Mouse (Mus musculus) spleen, adult 2 months (tissue): Measurements from ENCODE around the gene Ints6l. TPM values are rescaled to one million over a fixed set of nuclear protein-coding genes. Genes with fewer than 3 reads are reported as not detected.

Source experiments
- DNase-seq, 2 experiments: peaks; one replicate each; pipeline versions ENCODE4 v3.0.0 to v3.0.0-alpha.2; 2012 to 2021; ENCODE audit warnings: low spot score in 2 of 2, low read depth in 1 of 2
- H3K27ac ChIP-seq: fragments of 200-500 bp; 2 replicates; pipeline ENCODE4 v1.5.1; 2012; ENCODE audit warnings: low read length, inconsistent platforms; ENCODE audit not compliant: insufficient read depth
- H3K27me3 ChIP-seq: fragments of 200-500 bp; 2 replicates; pipeline ENCODE4 v1.6.1; 2012; ENCODE audit warnings: mild to moderate bottlenecking, moderate library complexity, low read length, inconsistent platforms; ENCODE audit not compliant: control insufficient read depth, insufficient read depth
- H3K36me3 ChIP-seq: fragments of 200-500 bp; 2 replicates; pipeline ENCODE4 v1.6.1; 2012; ENCODE audit warnings: mild to moderate bottlenecking, low read length, inconsistent platforms; ENCODE audit not compliant: control insufficient read depth, insufficient read depth
- H3K4me1 ChIP-seq: fragments of 200-500 bp; 2 replicates; pipeline ENCODE4 v1.6.1; 2011; ENCODE audit warnings: inconsistent platforms; ENCODE audit not compliant: control insufficient read depth, insufficient read depth, insufficient read length
- H3K4me3 ChIP-seq: fragments of 200-500 bp; 2 replicates; pipeline ENCODE4 v1.5.1; 2011; ENCODE audit warnings: mild to moderate bottlenecking, inconsistent platforms; ENCODE audit not compliant: insufficient read depth, insufficient read length; ENCODE audit errors: extremely low read depth
- CTCF ChIP-seq: fragments of 200-500 bp; IDR thresholded peaks from 2 replicates; pipeline ENCODE4 v1.5.1; 2011; ENCODE audit warnings: mild to moderate bottlenecking, inconsistent platforms; ENCODE audit not compliant: insufficient read depth, insufficient read length, insufficient replicate concordance; ENCODE audit errors: extremely low read depth
- POLR2A ChIP-seq: fragments of 200-500 bp; IDR thresholded peaks from 2 replicates; pipeline ENCODE4 v1.6.1; 2011; ENCODE audit warnings: low read depth, low read length, inconsistent platforms
- WGBS: fragments of 180-500 bp; shearing (Covaris S2); methylation state at CpG from one replicate; pipeline ENCODE4 v1.1.7; 2018; 5-methylcytosine and 5-hydroxymethylcytosine counted together
- polyA plus RNA-seq: library from polyadenylated mRNA; depleted of rRNA; stranded (reverse); fragments of >200 nt; gene quantifications from 2 replicates; pipeline ENCODE4 v1.2.3, GENCODE M21; 2012

Ints6l gene
- polyA plus RNA-seq, 1 experiment: 7.2 TPM

GRCm38 (mm10) chrX:56446487-56447428, 7.9 kb upstream of the Ints6l start:
- no peaks in the 10 kb centered on the region for H3K4me1 ChIP-seq
- no peak overlapping the region for H3K27ac ChIP-seq
- no peaks in the 10 kb centered on the region for H3K27me3 ChIP-seq
- no peaks in the 10 kb centered on the region for H3K36me3 ChIP-seq
- 55% methylated on average over 11 of the region's 11 CpGs for WGBS
- H3K4me3 ChIP-seq: no peak overlapping the region
- TF ChIP-seq CTCF (no peak), POLR2A (no peak)
- DNase-seq: no peak

- WGBS: 85% methylated on average over 4 of the region's 4 CpGs
- H3K27ac ChIP-seq: no peak within 1 kb of the TSS
- TF ChIP-seq POLR2A: no peak
- no peak for TF ChIP-seq CTCF
These were observed 7.1 kb upstream of the Ints6l start, which contains the start of gene Gm2174 for GRCm38 (mm10) chrX:56447524-56448015. Gene Gm2174, plus strand, starts transcription at chrX:56447965.

GRCm38 (mm10) chrX:56455372-56456246, 952 bp downstream of the Ints6l start:
- peak overlapping the region; percentile 81 for H3K4me3 ChIP-seq
- 29% methylated on average over 63 of the region's 65 CpGs for WGBS
- H3K27ac ChIP-seq: peak overlapping the region; percentile 83
- H3K4me1 ChIP-seq: no peaks in the 10 kb centered on the region
- peak; percentile 64 to 82 for DNase-seq
- no peaks in the 10 kb centered on the region for H3K36me3 ChIP-seq
- no peaks in the 10 kb centered on the region for H3K27me3 ChIP-seq
- TF ChIP-seq CTCF (no peak), POLR2A (peak; percentile 11; the same call in 1 of the 2 replicates)

More at GRCm38 (mm10) chrX:56447524-56448015, 7.1 kb upstream of the Ints6l start, which contains the start of gene Gm2174:
- Histone ChIP-seq H3K36me3 (no peaks in the 10 kb centered on the region), H3K27me3 (no peaks in the 10 kb centered on the region), H3K4me1 (no peaks in the 10 kb centered on the region), H3K4me3 (no peak within 1 kb of the TSS)
- DNase-seq: no peak

- H3K4me1 ChIP-seq: no peaks in the 10 kb centered on the region
- WGBS: 34% methylated on average over 8 of the region's 8 CpGs
- peak in 1 of 2 experiments; percentile 3 for DNase-seq
- H3K27me3 ChIP-seq: no peaks in the 10 kb centered on the region
- no peak for TF ChIP-seq POLR2A
- no peak overlapping the region for H3K4me3 ChIP-seq
- no peaks in the 10 kb centered on the region for H3K36me3 ChIP-seq
- no peak overlapping the region for H3K27ac ChIP-seq
These were observed 1.7 kb downstream of the Ints6l start for GRCm38 (mm10) chrX:56456379-56456778.

- no peak for DNase-seq
- Histone ChIP-seq H3K4me3 (no peak overlapping the region), H3K36me3 (no peaks in the 10 kb centered on the region), H3K27me3 (no peaks in the 10 kb centered on the region), H3K27ac (no peak overlapping the region), H3K4me1 (no peaks in the 10 kb centered on the region; the same call in 1 of the 2 replicates)
- TF ChIP-seq CTCF: no peak
- TF ChIP-seq POLR2A: no peak
- 61% methylated on average over 14 of the region's 14 CpGs for WGBS
These were observed 7.6 kb downstream of the Ints6l start for GRCm38 (mm10) chrX:56462020-56462933.

- no peak for DNase-seq
- 89% methylated on average over 1 of the region's 1 CpGs for WGBS
- Histone ChIP-seq H3K4me1 (no peaks in the 10 kb centered on the region; the same call in 1 of the 2 replicates), H3K27me3 (no peaks in the 10 kb centered on the region), H3K27ac (no peak overlapping the region), H3K4me3 (no peak overlapping the region), H3K36me3 (no peaks in the 10 kb centered on the region)
- TF ChIP-seq POLR2A: no peak
- no peak for TF ChIP-seq CTCF
These were observed 10.2 kb downstream of the Ints6l start for GRCm38 (mm10) chrX:56464906-56465305.
